Mouse (Mus musculus) lung, embryonic 14.5 days (tissue): ENCODE data around the gene Dnajc6. TPM values are rescaled to one million over a fixed set of nuclear protein-coding genes. Genes with fewer than 3 reads are reported as not detected.

Experiments
- ATAC-seq: fragments of 200-750 bp; cut with Nextera tagmentation; 2 replicates; pipeline ENCODE4 v1.8.0; 2017; ENCODE audit warnings: mild to moderate bottlenecking, moderate TSS enrichment, moderate library complexity; ENCODE audit not compliant: insufficient read depth
- DNase-seq: peaks from one replicate; pipeline ENCODE4 v3.0.0-alpha.2; 2015
- H3K27ac ChIP-seq: fragments of 300-500 bp; sonication (generic); 2 replicates; pipeline ENCODE4 v1.5.1; 2014; ENCODE audit warnings: low read depth, mild to moderate bottlenecking, moderate library complexity
- H3K27me3 ChIP-seq: fragments of 300-500 bp; sonication (generic); 2 replicates; pipeline ENCODE4 v1.6.1; 2014; ENCODE audit warnings: low read length, control low read depth; ENCODE audit not compliant: insufficient read depth
- H3K36me3 ChIP-seq: fragments of 300-500 bp; sonication (generic); 2 replicates; pipeline ENCODE4 v1.6.1; 2014; ENCODE audit warnings: control low read depth; ENCODE audit not compliant: insufficient read depth
- H3K4me1 ChIP-seq: fragments of 300-500 bp; sonication (generic); 2 replicates; pipeline ENCODE4 v1.6.1; 2014; ENCODE audit warnings: antibody characterized with exemption, control low read depth; ENCODE audit not compliant: insufficient read depth
- H3K4me2 ChIP-seq: fragments of 300-500 bp; sonication (generic); 2 replicates; pipeline ENCODE4 v1.6.1; 2014; ENCODE audit warnings: mild to moderate bottlenecking
- H3K4me3 ChIP-seq: fragments of 300-500 bp; sonication (generic); 2 replicates; pipeline ENCODE4 v1.5.1; 2014; ENCODE audit warnings: low read depth, low read length
- H3K9ac ChIP-seq: fragments of 300-500 bp; sonication (generic); 2 replicates; pipeline ENCODE4 v1.6.1; 2014
- H3K9me3 ChIP-seq: fragments of 300-500 bp; sonication (generic); 2 replicates; pipeline ENCODE4 v1.6.1; 2016; ENCODE audit warnings: low read depth, low read length, control low read depth
- CTCF ChIP-seq: IDR thresholded peaks from 2 replicates; pipeline ENCODE4 v1.5.1; 2016; ENCODE audit warnings: antibody characterized with exemption, low read depth
- WGBS: fragments of 180-500 bp; shearing (Covaris S2); extraction: QIAGEN DNeasy Blood & Tissue Kit; methylation state at CpG from one replicate; pipeline ENCODE4 v1.1.7; 2014; 5-methylcytosine and 5-hydroxymethylcytosine counted together
- polyA plus RNA-seq: library from polyadenylated mRNA; unstranded; fragments of >200 nt; fragmentation: Nextera tagmentation; extraction: Ambion mirVana; gene quantifications from 2 replicates; pipeline ENCODE4 v1.2.1, GENCODE M21; 2014

Gene Dnajc6
- polyA plus RNA-seq, 1 experiment from 2014 or later: 0.11 TPM

- ATAC-seq (no peak), DNase-seq (no peak)
- peaks cover 23% of the 10 kb centered on the region for H3K27me3 ChIP-seq
- TF ChIP-seq CTCF: no peak
- no peak overlapping the region for H3K27ac ChIP-seq
- no peaks in the 10 kb centered on the region for H3K9me3 ChIP-seq
- no peaks in the 10 kb centered on the region for H3K36me3 ChIP-seq
- H3K4me3 ChIP-seq: no peak overlapping the region
- no peak overlapping the region for H3K9ac ChIP-seq
- H3K4me1 ChIP-seq: 0 out of 2 replicates have a peak, but pooled peaks cover 5% of the 10 kb centered on the region
- H3K4me2 ChIP-seq: no peak overlapping the region
Observed at GRCm38 (mm10) chr4:101506372-101506771, 9.9 kb downstream of the Dnajc6 start.

DNA sequence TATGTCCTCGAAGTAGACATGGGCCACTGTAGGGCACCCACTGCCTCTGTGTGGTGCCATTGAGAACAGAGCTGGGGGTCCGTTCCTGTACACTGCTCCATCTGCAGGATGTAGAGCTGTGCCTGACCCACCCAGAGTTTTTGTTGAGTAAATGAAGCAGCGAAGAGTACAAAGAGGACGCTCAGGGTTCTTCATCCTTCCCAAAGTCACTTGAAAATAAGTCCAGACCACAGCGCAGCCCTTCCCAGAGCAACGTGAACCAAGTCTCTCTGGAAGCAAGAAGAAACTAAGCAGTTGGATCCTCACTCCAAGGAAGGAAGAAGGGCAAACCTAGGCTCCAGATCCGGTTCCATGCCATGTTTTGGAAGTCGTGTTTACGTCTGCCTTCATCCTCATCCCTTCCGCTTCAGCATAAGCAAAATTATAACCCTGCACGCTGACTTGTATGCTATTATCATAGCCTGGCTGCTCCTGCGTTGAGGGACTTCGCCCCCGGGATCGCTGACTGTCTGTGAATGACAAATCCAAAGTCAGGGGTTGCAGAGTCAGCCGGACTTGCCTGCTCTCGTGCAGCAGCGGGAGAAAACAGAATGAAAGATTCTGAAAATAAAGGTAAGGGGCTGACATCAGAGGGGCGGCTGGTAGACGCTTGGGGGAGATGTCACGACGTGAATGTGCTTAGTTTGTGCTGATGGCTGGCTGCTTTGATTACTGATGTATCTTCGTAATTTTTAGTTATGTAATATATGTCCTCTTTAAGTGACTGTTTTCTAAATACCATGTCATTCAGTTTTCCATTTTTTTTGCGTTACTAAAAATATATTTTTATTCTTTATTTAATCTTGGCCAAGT is 11.3 kb downstream of the Dnajc6 start:
- H3K9me3 ChIP-seq: no peaks in the 10 kb centered on the region
- peaks cover 23% of the 10 kb centered on the region for H3K27me3 ChIP-seq
- DNase-seq (peak; percentile 73), ATAC-seq (peak; percentile 38; the same call in 1 of the 2 replicates)
- H3K4me2 ChIP-seq: peak overlapping the region; percentile 64
- WGBS: 8% methylated on average over 24 of the region's 24 CpGs
- peak overlapping the region; percentile 35 for H3K4me3 ChIP-seq
- 0 out of 2 replicates have a peak, but pooled peaks cover 5% of the 10 kb centered on the region for H3K4me1 ChIP-seq
- TF ChIP-seq CTCF: no peak
- no peaks in the 10 kb centered on the region for H3K36me3 ChIP-seq
- H3K27ac ChIP-seq: no peak overlapping the region
- no peak overlapping the region for H3K9ac ChIP-seq

- peak overlapping the region; percentile 31 for H3K4me3 ChIP-seq
- H3K9me3 ChIP-seq: no peaks in the 10 kb centered on the region
- DNase-seq (peak; percentile 3), ATAC-seq (no peak)
- TF ChIP-seq CTCF: no peak
- H3K36me3 ChIP-seq: no peaks in the 10 kb centered on the region
- H3K9ac ChIP-seq: peak overlapping the region; percentile 26; the same call in 1 of the 2 replicates
- 0 out of 2 replicates have a peak, but pooled peaks cover 5% of the 10 kb centered on the region for H3K4me1 ChIP-seq
- 5% methylated on average over 10 of the region's 10 CpGs for WGBS
- peaks cover 23% of the 10 kb centered on the region for H3K27me3 ChIP-seq
- peak overlapping the region; percentile 64 for H3K4me2 ChIP-seq
- H3K27ac ChIP-seq: no peak overlapping the region
Observed at GRCm38 (mm10) chr4:101508431-101508830, 12.0 kb downstream of the Dnajc6 start.

- H3K4me2 ChIP-seq: peak overlapping the region; percentile 64
- DNase-seq (peak; percentile 42), ATAC-seq (peak; percentile 49; the same call in 1 of the 2 replicates)
- no peak overlapping the region for H3K27ac ChIP-seq
- H3K4me1 ChIP-seq: 0 out of 2 replicates have a peak, but pooled peaks cover 5% of the 10 kb centered on the region
- no peak for TF ChIP-seq CTCF
- H3K36me3 ChIP-seq: no peaks in the 10 kb centered on the region
- 5% methylated on average over 30 of the region's 30 CpGs for WGBS
- no peaks in the 10 kb centered on the region for H3K9me3 ChIP-seq
- peaks cover 23% of the 10 kb centered on the region for H3K27me3 ChIP-seq
- H3K4me3 ChIP-seq: peak overlapping the region; percentile 31
- H3K9ac ChIP-seq: peak overlapping the region; percentile 26; the same call in 1 of the 2 replicates
Observed at GRCm38 (mm10) chr4:101508851-101509577, 12.6 kb downstream of the Dnajc6 start.

DNA sequence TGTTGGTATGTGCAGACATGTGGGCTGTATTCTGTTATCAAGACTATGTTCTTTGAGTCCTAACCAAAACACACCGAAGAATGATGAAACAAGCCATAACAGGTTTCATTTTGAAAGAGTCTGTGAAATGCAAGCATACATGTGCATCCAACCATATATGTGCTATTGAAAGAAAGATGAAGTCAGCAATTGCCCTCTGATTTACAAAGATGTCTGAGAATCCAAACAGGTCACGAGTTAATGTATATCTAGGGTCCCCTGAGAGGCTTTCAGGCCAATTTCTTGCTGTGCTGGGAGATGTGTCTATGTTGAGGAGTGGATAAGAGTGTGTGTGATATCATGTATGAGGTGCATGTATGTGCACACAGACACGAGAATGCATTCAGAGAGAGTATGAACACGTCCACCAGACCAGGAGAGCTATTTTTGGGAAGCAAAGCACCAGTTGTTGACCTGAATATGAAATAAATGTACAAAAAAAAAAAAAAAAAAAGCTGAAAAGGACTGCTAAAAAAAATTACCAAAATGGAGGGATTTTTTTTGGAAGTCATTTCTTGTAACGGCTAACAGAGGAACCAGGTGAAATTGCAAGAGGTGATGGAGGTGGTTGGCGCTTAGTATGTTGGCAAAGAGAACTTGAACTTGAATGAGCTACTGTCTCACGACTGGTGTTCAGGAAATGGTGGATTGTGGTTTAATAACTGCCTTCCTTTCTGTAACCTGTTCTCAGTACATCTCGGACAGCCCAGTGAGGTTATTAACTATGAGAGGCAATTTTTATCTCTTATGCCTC is 13.9 kb downstream of the Dnajc6 start:
- DNase-seq (no peak), ATAC-seq (no peak)
- Histone ChIP-seq H3K36me3 (no peaks in the 10 kb centered on the region), H3K4me3 (no peak overlapping the region), H3K27me3 (peaks cover 23% of the 10 kb centered on the region), H3K4me2 (no peak overlapping the region), H3K4me1 (0 out of 2 replicates have a peak, but pooled peaks cover 5% of the 10 kb centered on the region), H3K27ac (no peak overlapping the region), H3K9me3 (no peaks in the 10 kb centered on the region), H3K9ac (no peak overlapping the region)
- 75% methylated on average over 8 of the region's 8 CpGs for WGBS
- TF ChIP-seq CTCF: no peak

- ATAC-seq: no peak
Observed at GRCm38 (mm10) chr4:101510904-101511210, 14.4 kb downstream of the Dnajc6 start.

More at GRCm38 (mm10) chr4:101510904-101511210, 14.4 kb downstream of the Dnajc6 start:
- Histone ChIP-seq H3K9ac (no peak overlapping the region), H3K9me3 (no peaks in the 10 kb centered on the region), H3K4me1 (0 out of 2 replicates have a peak, but pooled peaks cover 5% of the 10 kb centered on the region), H3K4me2 (no peak overlapping the region), H3K4me3 (no peak overlapping the region), H3K27ac (no peak overlapping the region), H3K36me3 (no peaks in the 10 kb centered on the region), H3K27me3 (peaks cover 23% of the 10 kb centered on the region)
- no peak for TF ChIP-seq CTCF
- WGBS: 61% methylated on average over 5 of the region's 5 CpGs
- no peak for DNase-seq
